ENCODE assay signal across 20 mouse cellular contexts in genomic region chr16:45819911-45820310, GRCm38 (mm10).
DNase-seq lines count a peak whose midpoint lies in the region; ATAC-seq and TF ChIP-seq lines count a peak whose summit lies in the region.
"Had no signal": no experiment of that assay in that cellular context is flagged by ENCODE, and none has a peak within 500 bp of the region (broad histone marks: within the 10 kb centered on the region; RNA-seq: fewer than 3 reads in every experiment).

No protein-coding gene starts in this region.

- TF ChIP-seq CTCF in Patski (IDR thresholded peaks at IDR 0.05), result no peak

- H3K4me2 ChIP-seq in embryonic facial prominence, embryonic 13.5 days, result no peak overlapping the region
- no peak overlapping the region for H3K4me2 ChIP-seq in embryonic facial prominence, embryonic 15.5 days (replicated peaks)
- H3K4me2 ChIP-seq in kidney, embryonic 15.5 days, result no peak overlapping the region
- H3K4me2 ChIP-seq: embryonic facial prominence, embryonic 12.5 days; forebrain, embryonic 13.5 days; forebrain, embryonic 15.5 days had no signal

- no peak overlapping the region for H3K9ac ChIP-seq in embryonic facial prominence, embryonic 13.5 days
- no peak overlapping the region for H3K9ac ChIP-seq in embryonic facial prominence, embryonic 15.5 days
- no peak overlapping the region for H3K9ac ChIP-seq in kidney, embryonic 15.5 days
- H3K9ac ChIP-seq: embryonic facial prominence, embryonic 12.5 days; forebrain, embryonic 13.5 days; forebrain, embryonic 15.5 days; forebrain, postnatal 0 days had no signal

- no peaks in the 10 kb centered on the region for H3K27me3 ChIP-seq in embryonic facial prominence, embryonic 13.5 days
- no peaks in the 10 kb centered on the region for H3K27me3 ChIP-seq in embryonic facial prominence, embryonic 10.5 days (replicated peaks; ENCODE audit: low read depth, poor library complexity, severe bottlenecking)
- no peaks in the 10 kb centered on the region for H3K27me3 ChIP-seq in Patski
- H3K27me3 ChIP-seq in embryonic facial prominence, embryonic 15.5 days, result no peaks in the 10 kb centered on the region
- no peaks in the 10 kb centered on the region for H3K27me3 ChIP-seq in kidney, embryonic 15.5 days
- H3K27me3 ChIP-seq: embryonic facial prominence, embryonic 12.5 days; forebrain, embryonic 13.5 days; forebrain, embryonic 15.5 days had no signal

- 33% methylated on average over 4 of the region's 4 CpGs for WGBS in embryonic facial prominence, embryonic 13.5 days
- 87% methylated on average over 4 of the region's 4 CpGs for WGBS in embryonic facial prominence, embryonic 10.5 days
- WGBS in embryonic facial prominence, embryonic 15.5 days, result 40% methylated on average over 4 of the region's 4 CpGs
- WGBS in kidney, embryonic 15.5 days, result 88% methylated on average over 4 of the region's 4 CpGs

- in situ Hi-C loops in Patski (cut with MboI; ENCODE audit: low pct_unique_long_range_greater_than_20kb), result no loop called here

- CTCF ChIA-PET in Patski (lab: Charles Lee), result interaction anchor here (1.0 kb wide), 1 partner anchor 147 kb away, joined by 4 read pairs; no protein-coding TSS in a partner anchor

- peak; percentile 32; the same call in 1 of the 2 replicates for ATAC-seq in embryonic facial prominence, embryonic 13.5 days (ENCODE audit: insufficient number of reproducible peaks, insufficient read depth, low FRiP score, low TSS enrichment, low read depth)
- ATAC-seq in Patski, result peak; percentile 35
- peak; percentile 72 for ATAC-seq in embryonic facial prominence, embryonic 15.5 days (ENCODE audit: insufficient number of reproducible peaks, low FRiP score, low TSS enrichment, low read depth)
- ATAC-seq in megakaryocyte progenitor cell, adult 5-6 weeks (replicated peaks; ENCODE audit: poor library complexity), result no peak
- ATAC-seq in kidney, embryonic 15.5 days (replicated peaks; ENCODE audit: low FRiP score), result no peak
- ATAC-seq: forebrain, embryonic 13.5 days; forebrain, embryonic 15.5 days; forebrain, postnatal 0 days had no signal

- no peaks in the 10 kb centered on the region for H3K9me3 ChIP-seq in embryonic facial prominence, embryonic 13.5 days
- no peaks in the 10 kb centered on the region for H3K9me3 ChIP-seq in embryonic facial prominence, embryonic 10.5 days
- no peaks in the 10 kb centered on the region for H3K9me3 ChIP-seq in embryonic facial prominence, embryonic 15.5 days (replicated peaks)
- no peaks in the 10 kb centered on the region for H3K9me3 ChIP-seq in kidney, embryonic 15.5 days (replicated peaks)
- H3K9me3 ChIP-seq: embryonic facial prominence, embryonic 12.5 days; forebrain, embryonic 13.5 days; forebrain, embryonic 15.5 days had no signal

- no peak overlapping the region for H3K4me3 ChIP-seq in embryonic facial prominence, embryonic 13.5 days
- no peak overlapping the region for H3K4me3 ChIP-seq in embryonic facial prominence, embryonic 10.5 days
- H3K4me3 ChIP-seq in embryonic facial prominence, embryonic 15.5 days (replicated peaks), result no peak overlapping the region
- H3K4me3 ChIP-seq in kidney, embryonic 15.5 days (replicated peaks), result no peak overlapping the region
- H3K4me3 ChIP-seq: embryonic facial prominence, embryonic 12.5 days; forebrain, embryonic 13.5 days; forebrain, embryonic 15.5 days had no signal

- DNase-seq in embryonic facial prominence, embryonic 10.5 days (ENCODE audit: low spot score), result no peak
- no peak for DNase-seq in Patski (ENCODE audit: low read depth, low spot score)
- no peak for DNase-seq in layer of hippocampus, adult 9-10 months (ENCODE audit: low spot score)
- DNase-seq: adrenal gland, adult 2 months; adrenal gland, postnatal 10 days; adrenal gland, postnatal 36 days; cerebellum, adult 11-12 months; cerebellum, adult 2 months; cerebellum, adult 9-10 months; cerebellum, postnatal 14 days; cerebellum, postnatal 36 days; embryo, embryonic 11 days; forebrain, postnatal 0 days had no signal

- peak overlapping the region; percentile 41; the same call in 1 of the 2 replicates for H3K27ac ChIP-seq in embryonic facial prominence, embryonic 13.5 days
- H3K27ac ChIP-seq in embryonic facial prominence, embryonic 10.5 days (replicated peaks), result no peak overlapping the region
- H3K27ac ChIP-seq in embryonic facial prominence, embryonic 15.5 days (replicated peaks), result no peak overlapping the region
- H3K27ac ChIP-seq in kidney, embryonic 15.5 days, result no peak overlapping the region
- H3K27ac ChIP-seq: embryonic facial prominence, embryonic 12.5 days; forebrain, embryonic 13.5 days; forebrain, embryonic 15.5 days had no signal

- H3K36me3 ChIP-seq in embryonic facial prominence, embryonic 13.5 days, result peaks cover 20% of the 10 kb centered on the region
- H3K36me3 ChIP-seq in embryonic facial prominence, embryonic 10.5 days (replicated peaks), result peaks cover 48% of the 10 kb centered on the region
- peaks cover 6% of the 10 kb centered on the region for H3K36me3 ChIP-seq in embryonic facial prominence, embryonic 15.5 days
- H3K36me3 ChIP-seq in kidney, embryonic 15.5 days, result peaks cover 49% of the 10 kb centered on the region
- H3K36me3 ChIP-seq: forebrain, embryonic 15.5 days had no signal

- peaks cover 4% of the 10 kb centered on the region; the same call in 1 of the 2 replicates for H3K4me1 ChIP-seq in embryonic facial prominence, embryonic 13.5 days
- H3K4me1 ChIP-seq in embryonic facial prominence, embryonic 10.5 days, result no peaks in the 10 kb centered on the region
- H3K4me1 ChIP-seq in embryonic facial prominence, embryonic 15.5 days, result 0 out of 2 replicates have a peak, but pooled peaks cover 8% of the 10 kb centered on the region
- H3K4me1 ChIP-seq in kidney, embryonic 15.5 days, result peaks cover 12% of the 10 kb centered on the region
- H3K4me1 ChIP-seq: embryonic facial prominence, embryonic 12.5 days; forebrain, embryonic 13.5 days; forebrain, embryonic 15.5 days had no signal

- POLR2A ChIA-PET in Patski (lab: Charles Lee), result no interaction called here

Comparison
In these comparisons a context has a peak if more than half of its experiments do, and no peak if none do; other contexts are left out.
1. ATAC-seq: peak in embryonic facial prominence, embryonic 13.5 days (single experiment), Patski (single experiment) and embryonic facial prominence, embryonic 15.5 days (single experiment); none in megakaryocyte progenitor cell, adult 5-6 weeks (single experiment) and kidney, embryonic 15.5 days (single experiment).